Mouse (Mus musculus): Measurements from ENCODE around the gene Gm5737. TPM values are rescaled to one million over a fixed set of nuclear protein-coding genes. Genes with fewer than 3 reads are reported as not detected.
A peak's percentile ranks its signal among the peaks of the same experiment; 100 is the strongest.

Gm5737 gene
- total RNA-seq, 2 experiments from 2014 or later, result 0.31 TPM; not detected in 1

DNA sequence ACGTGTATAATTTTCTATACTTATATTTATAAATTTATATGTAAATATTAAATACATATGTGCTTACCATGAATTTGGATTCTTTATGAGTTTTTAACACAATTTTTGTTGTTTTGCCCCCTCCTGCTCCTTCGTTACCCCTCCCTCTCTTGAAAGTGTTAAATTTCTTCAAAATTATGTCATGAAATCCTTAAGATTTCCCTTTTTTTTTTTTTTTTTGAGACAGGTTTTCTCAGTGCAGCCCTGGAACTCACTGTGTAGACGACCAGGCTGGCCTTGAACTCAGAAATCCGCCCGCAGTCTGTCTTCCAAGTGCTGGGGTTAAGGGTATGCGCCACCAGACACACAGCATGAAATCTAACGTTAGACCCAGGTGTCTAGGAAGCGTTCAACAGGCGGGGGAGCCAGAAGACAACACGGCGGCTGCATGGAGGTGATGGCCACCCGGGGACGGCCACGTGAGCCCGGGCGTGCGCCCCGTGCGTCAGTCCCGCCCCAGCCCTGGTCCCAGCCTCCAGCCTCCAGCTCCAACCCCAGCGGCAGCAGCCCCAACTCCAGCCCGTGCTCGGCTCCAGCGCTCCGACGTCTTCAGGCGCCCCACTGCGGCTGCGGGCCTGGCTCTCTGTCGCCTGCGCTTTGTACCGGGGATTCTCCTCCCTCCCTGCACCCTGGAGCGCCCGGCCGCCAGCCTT lies 30.3 kb downstream of the Gm5737 start, which contains the start of gene Eef2k:
Eef2k (plus strand) TSS at position 487 of the 692 bp plus-strand sequence.
- DNase-seq, result peak; percentile 84

DNA sequence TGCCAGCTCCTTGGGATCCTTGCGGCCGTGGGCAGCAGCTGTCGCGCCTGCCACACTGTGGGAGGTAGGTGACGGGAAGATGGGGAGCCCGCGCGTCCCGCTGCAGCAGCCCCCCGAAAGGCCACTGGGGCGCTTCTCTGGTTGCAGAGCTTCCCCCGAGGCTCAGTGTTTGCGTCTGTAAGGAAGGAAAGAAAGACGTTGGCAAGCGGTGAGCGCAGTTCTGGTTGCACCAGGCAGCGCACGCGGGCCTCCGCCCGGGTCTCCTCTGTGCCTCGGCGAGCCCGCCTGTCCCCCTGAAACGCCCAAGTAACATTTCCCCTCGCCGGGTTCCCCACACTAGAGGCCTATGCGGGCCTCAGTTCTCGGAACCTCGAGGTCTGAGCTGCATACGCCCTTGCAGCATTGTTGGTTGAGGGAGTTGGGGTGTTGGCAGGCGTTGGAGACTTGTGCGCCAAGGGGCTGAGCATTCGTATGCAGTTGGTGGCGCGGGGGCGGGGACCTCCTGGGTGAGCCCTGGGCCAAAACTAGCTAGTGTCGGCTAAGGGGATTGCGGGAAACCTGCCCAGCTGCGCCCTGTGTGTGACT lies 31.0 kb downstream of the Gm5737 start:
- peak; percentile 86 for DNase-seq

- DNase-seq, result no peak
These were observed 31.8 kb downstream of the Gm5737 start for GRCm38 (mm10) chr7:120843852-120844435.

DNA sequence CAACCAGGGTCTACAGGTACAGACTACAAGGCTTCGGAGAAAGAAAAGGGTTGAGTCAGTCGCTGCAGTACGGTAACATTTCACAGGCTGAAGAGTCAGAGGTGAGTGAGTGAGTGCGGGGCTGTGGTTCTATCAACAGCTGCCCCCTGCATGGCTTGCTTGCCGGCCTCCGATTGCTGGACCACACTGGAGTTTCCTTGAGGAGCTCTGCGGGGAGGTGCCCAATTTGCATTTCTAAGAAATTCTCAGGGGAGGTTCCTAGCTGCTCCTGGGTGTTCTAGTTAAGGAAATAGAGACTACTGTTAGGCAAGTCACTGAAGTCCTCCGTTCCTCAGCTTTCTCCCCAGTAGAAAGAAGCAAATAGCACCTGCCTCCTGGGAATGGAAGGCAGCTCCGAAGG lies 32.5 kb downstream of the Gm5737 start:
- DNase-seq, result no peak

DNA sequence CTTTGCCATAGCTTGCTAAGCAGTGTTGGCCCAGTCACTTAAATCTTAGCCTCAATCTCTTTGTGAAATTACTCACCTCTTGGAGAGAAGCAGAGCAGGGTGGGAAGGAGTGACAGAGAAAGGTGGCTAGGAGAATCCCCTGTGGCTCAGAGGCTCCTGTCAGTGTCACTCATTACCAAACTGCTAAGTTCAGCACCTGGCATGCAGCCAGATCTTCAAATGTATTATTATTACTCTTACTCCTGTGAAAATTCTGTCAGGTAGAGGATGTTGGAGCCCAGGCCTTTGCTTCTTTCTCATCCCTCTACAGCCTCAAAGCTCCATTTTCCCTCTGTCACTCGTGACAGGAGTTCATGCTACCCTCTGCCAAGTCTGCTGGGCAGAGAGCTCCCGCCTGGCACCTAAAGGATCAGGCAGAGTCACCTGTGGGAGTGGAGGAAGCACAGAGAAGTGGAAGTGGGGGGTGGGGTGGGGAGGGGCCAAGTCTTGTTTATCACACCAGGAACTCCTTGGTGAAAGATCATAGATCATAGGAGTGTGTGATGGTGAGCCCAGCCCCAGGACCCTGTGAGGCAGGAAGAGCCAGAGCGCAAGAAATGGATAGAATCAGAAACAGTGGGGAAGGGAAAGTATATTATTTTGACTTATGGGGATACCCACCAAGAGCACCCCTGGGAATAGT lies 36.8 kb downstream of the Gm5737 start:
- no peak for DNase-seq

- no peak for DNase-seq
These were observed 38.0 kb downstream of the Gm5737 start for GRCm38 (mm10) chr7:120850165-120850564.

DNA sequence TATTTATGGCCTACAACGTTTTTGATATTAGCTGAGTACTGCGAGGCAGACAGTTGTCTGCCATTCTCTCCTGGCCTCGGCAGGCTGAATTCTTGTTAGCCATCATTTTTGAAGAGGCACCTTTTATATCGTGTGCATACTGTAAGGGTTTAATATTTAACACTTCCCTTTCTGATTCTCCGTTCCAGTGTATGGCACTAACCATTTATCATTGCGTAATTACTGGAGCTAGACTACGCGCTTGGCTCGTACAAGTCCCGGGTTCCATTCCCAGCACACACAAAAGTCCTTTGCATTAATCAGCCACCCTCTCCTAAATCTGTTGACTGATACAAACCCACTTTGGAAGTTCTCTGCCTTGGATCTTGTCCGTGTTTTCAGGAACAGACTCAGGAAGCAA lies 47.7 kb downstream of the Gm5737 start:
- DNase-seq, result no peak

- no peak for DNase-seq
These were observed 48.8 kb downstream of the Gm5737 start for GRCm38 (mm10) chr7:120860799-120861487.

DNA sequence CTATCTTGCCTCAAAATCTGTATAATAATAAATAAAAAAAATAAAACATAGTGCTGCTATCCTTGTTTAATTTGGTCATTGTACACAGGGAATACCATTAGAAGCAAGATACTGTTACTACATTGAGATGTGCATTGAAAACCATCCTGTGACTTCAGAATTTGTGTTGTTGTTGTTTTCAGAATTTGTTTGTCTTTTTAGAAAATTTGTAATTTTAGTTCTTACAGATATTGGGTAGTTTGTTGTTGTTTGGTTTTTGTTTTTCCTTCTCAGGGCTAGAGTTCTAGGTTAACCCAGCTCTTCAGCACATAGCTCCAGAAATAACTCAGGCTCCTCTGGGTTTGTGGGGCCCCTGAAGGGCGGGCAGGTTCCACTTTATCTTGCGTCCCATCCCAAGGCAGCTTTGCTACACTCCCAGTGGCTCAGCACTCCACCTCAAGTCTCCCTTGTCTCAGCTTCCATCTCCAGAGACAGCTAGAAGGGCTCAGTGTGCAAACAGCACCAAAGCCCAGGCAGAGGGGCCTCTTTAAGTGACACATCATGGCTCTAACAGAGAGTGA lies 49.4 kb downstream of the Gm5737 start:
- DNase-seq, result no peak

GRCm38 (mm10) chr7:120862196-120862595 lies 50.0 kb downstream of the Gm5737 start:
- no peak for DNase-seq

GRCm38 (mm10) chr7:120862626-120863025 lies 50.5 kb downstream of the Gm5737 start:
- DNase-seq, result no peak

GRCm38 (mm10) chr7:120863476-120863875 lies 51.3 kb downstream of the Gm5737 start:
- no peak for DNase-seq

GRCm38 (mm10) chr7:120865100-120865499 lies 52.9 kb downstream of the Gm5737 start:
- no peak for DNase-seq

- no peak for DNase-seq
These were observed 53.7 kb downstream of the Gm5737 start for GRCm38 (mm10) chr7:120865832-120866231.

GRCm38 (mm10) chr7:120866684-120867083 lies 54.5 kb downstream of the Gm5737 start:
- no peak for DNase-seq

- DNase-seq, result no peak
These were observed 55.6 kb downstream of the Gm5737 start for GRCm38 (mm10) chr7:120867720-120868119.

- no peak for DNase-seq
These were observed 57.7 kb downstream of the Gm5737 start for GRCm38 (mm10) chr7:120869883-120870282.

GRCm38 (mm10) chr7:120870431-120871008 lies 58.4 kb downstream of the Gm5737 start:
- DNase-seq, result no peak

GRCm38 (mm10) chr7:120873083-120873482 lies 60.9 kb downstream of the Gm5737 start:
- DNase-seq, result peak; percentile 22

GRCm38 (mm10) chr7:120874021-120874420 lies 61.9 kb downstream of the Gm5737 start:
- no peak for DNase-seq

DNA sequence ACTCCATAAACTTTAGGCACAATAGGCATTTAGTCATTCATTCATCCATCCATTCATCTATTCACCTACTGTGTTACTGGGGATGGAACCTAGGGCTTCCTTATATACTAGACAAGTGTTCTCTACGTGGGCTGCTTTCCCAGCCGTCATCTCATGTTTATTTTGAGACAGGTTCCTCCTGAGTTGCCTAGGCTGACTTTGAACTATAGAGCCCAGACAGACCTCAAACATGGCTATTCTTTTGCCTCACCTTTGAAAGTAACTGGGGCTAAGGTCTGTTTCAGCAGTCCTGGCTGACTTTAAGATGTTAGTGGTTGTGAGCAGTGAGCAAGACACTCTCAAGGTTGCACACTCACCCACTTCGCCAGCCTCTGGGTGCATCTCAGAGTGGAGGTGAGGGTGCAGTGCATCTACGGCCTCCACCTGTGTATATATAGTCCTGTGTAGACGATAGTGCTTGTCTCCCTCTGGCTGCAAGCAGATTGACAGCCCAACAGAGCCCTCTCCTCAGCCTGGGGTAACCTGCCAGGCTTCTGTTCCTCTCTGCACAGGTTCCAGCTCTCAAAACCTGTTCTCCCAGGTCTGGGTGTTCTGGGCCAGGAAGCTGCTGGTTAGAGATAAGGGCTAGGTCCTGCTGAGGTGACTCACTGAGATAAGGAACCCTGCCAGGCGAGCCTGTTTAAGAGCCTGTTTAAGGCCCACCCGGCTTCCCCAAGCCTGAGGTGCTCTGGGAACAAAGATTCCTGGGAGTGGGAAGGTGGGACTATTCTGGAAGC lies 62.8 kb downstream of the Gm5737 start:
- no peak for DNase-seq
